Mouse (Mus musculus): Measurements from ENCODE around the gene Gm10272. TPM values are rescaled to one million over a fixed set of nuclear protein-coding genes. Genes with fewer than 3 reads are reported as not detected.
"Not testable (repeated sequence)": the region's sequence is repeated elsewhere in the genome, so short reads cannot be mapped to it uniquely, and the experiment has no call there.

The Gm10272 gene
- polyA plus RNA-seq, 1 experiment from 2014 or later = not detected

DNA sequence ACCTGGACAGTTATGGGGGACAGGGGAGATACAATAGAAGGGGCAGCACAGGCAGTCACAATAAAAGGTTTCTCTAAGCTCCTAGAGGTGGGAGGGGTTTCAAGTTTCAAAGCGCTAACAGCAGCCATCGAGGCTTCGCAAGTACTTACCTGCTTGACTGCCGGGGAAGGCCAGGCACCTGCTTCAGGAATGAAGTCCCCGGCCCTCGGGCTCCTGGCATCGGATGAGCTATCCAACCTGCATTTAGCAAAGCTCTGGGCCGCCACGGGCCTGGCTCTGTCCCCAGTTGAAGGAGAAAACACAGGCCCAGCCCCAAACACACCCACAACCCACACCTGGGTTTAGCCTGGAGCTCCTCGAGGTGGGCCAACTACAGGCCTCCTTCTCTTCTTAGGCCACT is 19.4 kb upstream of the Gm10272 start:
- Histone ChIP-seq H3K4me3 (no peak overlapping the region), H3K4me1 (peaks cover 15% of the 10 kb centered on the region), H3K27me3 (replicated peaks) (peaks cover 36% of the 10 kb centered on the region), H3K4me2 (replicated peaks) (no peak overlapping the region), H3K27ac (no peak overlapping the region), H3K36me3 (no peaks in the 10 kb centered on the region), H3K9me3 (no peaks in the 10 kb centered on the region), H3K9ac (no peak overlapping the region)
- ATAC-seq (ENCODE audit: low FRiP score, low read depth) = no peak
- WGBS = 25% methylated on average over 10 of the region's 10 CpGs

GRCm38 (mm10) chr10:77690356-77690807 is 16.0 kb upstream of the Gm10272 start, which contains the start of gene Gm19402:
Gene Gm19402, minus strand, starts transcription at chr10:77690757.
- not testable (repeated sequence) for H3K4me2 ChIP-seq (replicated peaks); H3K4me3 ChIP-seq; H3K36me3 ChIP-seq; H3K27ac ChIP-seq; H3K9ac ChIP-seq; ATAC-seq (ENCODE audit: low FRiP score, low read depth); H3K9me3 ChIP-seq
- Histone ChIP-seq H3K27me3 (replicated peaks) (peaks cover 31% of the 10 kb centered on the region), H3K4me1 (peaks cover 15% of the 10 kb centered on the region)
- 75% methylated on average over 3 of the region's 3 CpGs for WGBS

GRCm38 (mm10) chr10:77697133-77697532 is 9.3 kb upstream of the Gm10272 start, which contains the start of gene Gm9508:
Gene Gm9508, minus strand, starts transcription at chr10:77697233.
- Histone ChIP-seq H3K4me1 (no peaks in the 10 kb centered on the region), H3K4me2 (replicated peaks) (no peak within 1 kb of the TSS), H3K4me3 (no peak within 1 kb of the TSS), H3K36me3 (no peaks in the 10 kb centered on the region), H3K27me3 (replicated peaks) (no peaks in the 10 kb centered on the region), H3K9me3 (peaks cover 4% of the 10 kb centered on the region; the same call in 1 of the 2 replicates), H3K9ac (no peak within 1 kb of the TSS), H3K27ac (no peak within 1 kb of the TSS)
- ATAC-seq (ENCODE audit: low FRiP score, low read depth) = no peak
- 53% methylated on average over 4 of the region's 4 CpGs for WGBS

DNA sequence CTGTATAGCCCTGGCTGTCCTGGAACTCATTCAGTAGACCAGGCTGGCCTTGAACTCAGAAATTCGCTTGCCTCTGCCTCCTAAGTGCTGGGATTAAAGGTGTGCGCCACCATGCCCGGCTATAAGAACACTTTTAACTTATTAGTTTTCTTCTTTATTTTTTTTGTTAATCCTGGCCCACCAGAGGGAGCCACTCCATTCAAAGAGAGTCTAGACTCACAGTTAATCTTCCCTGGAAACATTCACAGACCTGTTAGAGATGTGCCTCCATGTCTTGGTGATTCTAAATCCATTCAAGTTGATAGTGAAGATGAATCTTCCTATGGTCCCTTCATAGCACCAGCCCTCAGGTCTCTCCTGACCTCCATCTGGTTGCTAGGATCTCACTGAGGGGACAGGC is 3.4 kb downstream of the Gm10272 start:
- WGBS = 84% methylated on average over 3 of the region's 3 CpGs

GRCm38 (mm10) chr10:77711157-77711556 is 4.7 kb downstream of the Gm10272 start, which contains the start of gene Gm10024:
Gene Gm10024, plus strand, starts transcription at chr10:77711457.
- H3K4me1 ChIP-seq; H3K4me2 ChIP-seq (replicated peaks); H3K36me3 ChIP-seq; H3K4me3 ChIP-seq; H3K9ac ChIP-seq; H3K27me3 ChIP-seq (replicated peaks); H3K27ac ChIP-seq; ATAC-seq (ENCODE audit: low FRiP score, low read depth); H3K9me3 ChIP-seq: not testable (repeated sequence)

More for the DNA sequence above, 3.4 kb downstream of the Gm10272 start:
- Histone ChIP-seq H3K9ac (no peak overlapping the region), H3K36me3 (no peaks in the 10 kb centered on the region), H3K4me3 (no peak overlapping the region), H3K9me3 (peaks cover 8% of the 10 kb centered on the region), H3K4me2 (replicated peaks) (no peak overlapping the region), H3K4me1 (no peaks in the 10 kb centered on the region), H3K27ac (no peak overlapping the region), H3K27me3 (replicated peaks) (no peaks in the 10 kb centered on the region)
- ATAC-seq (ENCODE audit: low FRiP score, low read depth) = no peak

- H3K4me3 ChIP-seq = no peak overlapping the region
- H3K27me3 ChIP-seq (replicated peaks) = no peaks in the 10 kb centered on the region
- no peaks in the 10 kb centered on the region for H3K4me1 ChIP-seq
- H3K36me3 ChIP-seq = no peaks in the 10 kb centered on the region
- no peak overlapping the region for H3K4me2 ChIP-seq (replicated peaks)
- no peak for ATAC-seq (ENCODE audit: low FRiP score, low read depth)
- no peaks in the 10 kb centered on the region for H3K9me3 ChIP-seq
- 72% methylated on average over 4 of the region's 4 CpGs for WGBS
- H3K9ac ChIP-seq = no peak overlapping the region
- no peak overlapping the region for H3K27ac ChIP-seq
Observed at GRCm38 (mm10) chr10:77713734-77714133, 7.3 kb downstream of the Gm10272 start.

- Histone ChIP-seq H3K4me3 (no peak within 1 kb of the TSS), H3K9ac (no peak within 1 kb of the TSS), H3K4me2 (replicated peaks) (no peak within 1 kb of the TSS), H3K36me3 (no peaks in the 10 kb centered on the region), H3K27me3 (replicated peaks) (no peaks in the 10 kb centered on the region), H3K27ac (no peak within 1 kb of the TSS), H3K9me3 (no peaks in the 10 kb centered on the region), H3K4me1 (no peaks in the 10 kb centered on the region)
- WGBS = 88% methylated on average over 1 of the region's 1 CpGs
- no peak for ATAC-seq (ENCODE audit: low FRiP score, low read depth)
Observed at GRCm38 (mm10) chr10:77715507-77715906, 9.1 kb downstream of the Gm10272 start, which contains the start of gene Gm10142. Gene Gm10142, plus strand, starts transcription at chr10:77715807.

- H3K4me1 ChIP-seq; ATAC-seq (ENCODE audit: low FRiP score, low read depth); H3K36me3 ChIP-seq; H3K27ac ChIP-seq; H3K9ac ChIP-seq; H3K27me3 ChIP-seq (replicated peaks); H3K4me3 ChIP-seq; H3K9me3 ChIP-seq; H3K4me2 ChIP-seq (replicated peaks): not testable (repeated sequence)
- 86% methylated on average over 1 of the region's 1 CpGs for whole genome bisulfite sequencing
Observed at GRCm38 (mm10) chr10:77720299-77720698, 13.9 kb downstream of the Gm10272 start, which contains the start of gene Krtap12-1. Gene Krtap12-1, plus strand, starts transcription at chr10:77720599.

DNA sequence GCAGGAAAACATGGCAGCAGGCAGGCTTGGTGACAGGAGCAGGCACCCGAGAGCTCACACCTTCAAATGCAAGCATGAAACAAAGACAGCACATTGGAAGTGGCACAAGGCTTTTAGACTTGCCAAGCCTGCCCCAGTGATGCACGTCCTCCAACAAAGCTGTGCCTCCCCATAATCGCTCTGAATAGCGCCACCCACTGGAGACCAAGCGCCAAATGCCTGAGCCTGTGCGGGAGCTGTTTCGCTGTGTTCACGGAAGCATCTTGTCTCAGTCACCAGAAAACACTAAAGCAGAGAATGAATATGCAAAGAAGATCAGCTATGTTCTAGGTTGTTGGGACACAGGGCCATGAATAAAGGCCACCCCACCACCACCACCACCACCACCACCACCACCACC is 18.4 kb downstream of the Gm10272 start:
- Histone ChIP-seq H3K4me3 (no peak overlapping the region), H3K9ac (no peak overlapping the region), H3K4me1 (no peaks in the 10 kb centered on the region), H3K27me3 (replicated peaks) (no peaks in the 10 kb centered on the region), H3K36me3 (no peaks in the 10 kb centered on the region), H3K9me3 (no peaks in the 10 kb centered on the region), H3K4me2 (replicated peaks) (no peak overlapping the region), H3K27ac (no peak overlapping the region)
- no peak for ATAC-seq (ENCODE audit: low FRiP score, low read depth)
- WGBS = 75% methylated on average over 8 of the region's 8 CpGs

DNA sequence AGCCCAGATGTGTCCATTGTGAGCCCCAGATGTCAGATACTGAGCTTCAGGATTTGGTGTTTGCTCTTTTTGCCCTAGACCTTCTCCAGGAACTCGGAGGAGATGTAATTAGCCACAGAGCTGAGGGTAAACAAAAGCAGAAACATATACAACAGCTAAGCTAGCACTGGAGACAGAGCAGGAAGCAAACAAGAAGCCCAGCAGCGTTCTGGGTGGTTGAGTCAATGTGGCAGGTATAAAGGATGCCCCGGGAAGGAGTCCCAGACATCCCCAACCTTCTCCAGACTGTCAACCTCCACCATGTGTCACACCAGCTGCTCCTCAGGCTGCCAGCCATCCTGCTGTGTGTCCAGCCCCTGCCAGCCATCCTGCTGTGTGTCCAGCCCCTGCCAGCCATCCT is 19.8 kb downstream of the Gm10272 start, which contains the start of gene Gm10100:
Gene Gm10100 (plus strand): TSS at position 301 of the 400 bp plus-strand sequence.
- no peak within 1 kb of the TSS for H3K4me2 ChIP-seq (replicated peaks)
- H3K4me3 ChIP-seq = no peak within 1 kb of the TSS
- WGBS = 53% methylated on average over 3 of the region's 3 CpGs
- no peak within 1 kb of the TSS for H3K9ac ChIP-seq
- H3K4me1 ChIP-seq = no peaks in the 10 kb centered on the region
- H3K36me3 ChIP-seq = no peaks in the 10 kb centered on the region
- ATAC-seq (ENCODE audit: low FRiP score, low read depth) = no peak
- no peaks in the 10 kb centered on the region for H3K9me3 ChIP-seq
- no peak within 1 kb of the TSS for H3K27ac ChIP-seq
- H3K27me3 ChIP-seq (replicated peaks) = no peaks in the 10 kb centered on the region

- no peaks in the 10 kb centered on the region for H3K9me3 ChIP-seq
- no peaks in the 10 kb centered on the region for H3K36me3 ChIP-seq
Observed at GRCm38 (mm10) chr10:77728280-77728679, 21.9 kb downstream of the Gm10272 start.

DNA sequence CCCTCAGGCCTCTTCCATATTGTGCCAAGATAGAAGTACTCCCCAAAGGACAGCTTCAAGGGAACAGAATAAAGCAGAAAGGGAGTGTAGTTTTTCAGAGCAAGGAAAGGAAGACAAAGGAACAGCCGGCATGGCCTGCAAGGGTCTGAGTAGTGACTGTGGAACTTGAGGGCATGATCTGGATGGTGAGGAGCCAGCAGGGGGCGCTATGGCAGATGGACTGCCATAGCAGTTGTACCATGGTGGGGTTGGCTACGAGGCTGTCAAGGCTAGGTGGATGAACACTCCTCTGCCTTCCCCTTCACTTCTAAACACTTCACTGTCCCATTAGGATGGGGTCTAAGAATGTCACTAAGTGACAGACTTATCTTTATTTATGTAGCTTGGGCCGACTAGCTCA is 22.8 kb downstream of the Gm10272 start:
- Histone ChIP-seq H3K4me2 (replicated peaks) (no peak overlapping the region), H3K9ac (no peak overlapping the region), H3K27ac (no peak overlapping the region), H3K9me3 (no peaks in the 10 kb centered on the region), H3K4me3 (no peak overlapping the region), H3K27me3 (replicated peaks) (no peaks in the 10 kb centered on the region), H3K36me3 (no peaks in the 10 kb centered on the region), H3K4me1 (no peaks in the 10 kb centered on the region)
- ATAC-seq (ENCODE audit: low FRiP score, low read depth) = no peak
- WGBS = 52% methylated on average over 4 of the region's 4 CpGs

More at GRCm38 (mm10) chr10:77728280-77728679, 21.9 kb downstream of the Gm10272 start:
- H3K27me3 ChIP-seq (replicated peaks) = no peaks in the 10 kb centered on the region
- 69% methylated on average over 4 of the region's 4 CpGs for WGBS
- no peak overlapping the region for H3K4me2 ChIP-seq (replicated peaks)
- H3K4me1 ChIP-seq = no peaks in the 10 kb centered on the region
- H3K27ac ChIP-seq = no peak overlapping the region
- ATAC-seq (ENCODE audit: low FRiP score, low read depth) = no peak
- no peak overlapping the region for H3K4me3 ChIP-seq
- no peak overlapping the region for H3K9ac ChIP-seq

DNA sequence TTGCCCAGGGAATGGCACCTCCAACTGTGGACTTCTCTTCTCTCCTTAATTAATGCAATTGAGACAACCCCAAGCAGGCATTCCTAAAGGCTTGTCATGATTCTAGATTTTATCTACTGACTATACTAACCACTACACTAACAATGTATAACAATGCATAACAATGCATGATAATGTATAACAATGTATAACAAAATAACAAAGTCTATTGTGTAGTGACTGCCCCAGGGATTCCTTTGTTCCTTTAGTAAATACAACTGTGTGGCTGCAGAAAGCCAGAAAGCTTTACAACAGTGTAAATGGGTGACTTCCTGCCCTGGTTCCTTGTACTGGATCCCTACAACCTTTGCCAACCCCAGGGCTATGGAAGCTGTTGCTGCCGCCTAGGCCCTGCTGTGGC is 29.5 kb downstream of the Gm10272 start:
- no peaks in the 10 kb centered on the region for H3K27me3 ChIP-seq (replicated peaks)
- H3K9ac ChIP-seq = no peak overlapping the region
- no peak overlapping the region for H3K4me2 ChIP-seq (replicated peaks)
- 79% methylated on average over 1 of the region's 1 CpGs for WGBS
- no peak overlapping the region for H3K27ac ChIP-seq
- no peak for ATAC-seq (ENCODE audit: low FRiP score, low read depth)
- H3K4me3 ChIP-seq = no peak overlapping the region
- H3K4me1 ChIP-seq = no peaks in the 10 kb centered on the region
- H3K36me3 ChIP-seq = no peaks in the 10 kb centered on the region
- peaks cover 6% of the 10 kb centered on the region; the same call in 1 of the 2 replicates for H3K9me3 ChIP-seq
